Mouse (Mus musculus) monocyte, adult 5-6 weeks (primary cell): Measurements from ENCODE around the gene Tbx15. TPM values are rescaled to one million over a fixed set of nuclear protein-coding genes. Genes with fewer than 3 reads are reported as not detected.
"Not testable (repeated sequence)": the region's sequence is repeated elsewhere in the genome, so short reads cannot be mapped to it uniquely, and the experiment has no call there.

Source experiments
- ATAC-seq: fragments of 153-309, 156-312 bp; replicated peaks from 2 replicates; pipeline ENCODE4 v1.8.0; 2017; ENCODE audit warnings: mild to moderate bottlenecking; ENCODE audit not compliant: low TSS enrichment, insufficient number of reproducible peaks, severe bottlenecking, poor library complexity, low FRiP score
- total RNA-seq: library from RNA; stranded (forward); fragments of 200-1000, 200-491, 200-594 nt; gene quantifications from 3 replicates; pipeline ENCODE4 v1.2.3, GENCODE M21; 2017

Tbx15 gene
- total RNA-seq, 1 experiment from 2014 or later, result not detected

DNA sequence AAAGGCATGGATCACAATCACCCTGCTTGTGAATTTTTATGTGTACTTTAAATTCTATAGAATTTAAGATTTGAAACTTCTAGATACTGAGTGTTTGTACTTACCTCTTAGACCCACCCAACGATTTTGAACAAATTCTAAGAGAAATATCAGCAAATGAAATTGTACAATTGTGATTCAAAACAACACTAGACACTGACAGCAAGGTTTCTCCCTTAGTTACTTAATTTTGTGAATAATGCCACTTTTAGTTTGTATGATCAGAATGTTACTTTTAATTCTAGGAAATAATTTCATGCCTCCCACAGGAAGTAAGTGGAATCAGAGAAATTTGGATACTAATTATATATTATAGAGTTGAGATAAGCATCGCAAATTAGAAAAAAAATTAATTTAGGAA lies 20.2 kb downstream of the Tbx15 start:
- no peak for ATAC-seq

DNA sequence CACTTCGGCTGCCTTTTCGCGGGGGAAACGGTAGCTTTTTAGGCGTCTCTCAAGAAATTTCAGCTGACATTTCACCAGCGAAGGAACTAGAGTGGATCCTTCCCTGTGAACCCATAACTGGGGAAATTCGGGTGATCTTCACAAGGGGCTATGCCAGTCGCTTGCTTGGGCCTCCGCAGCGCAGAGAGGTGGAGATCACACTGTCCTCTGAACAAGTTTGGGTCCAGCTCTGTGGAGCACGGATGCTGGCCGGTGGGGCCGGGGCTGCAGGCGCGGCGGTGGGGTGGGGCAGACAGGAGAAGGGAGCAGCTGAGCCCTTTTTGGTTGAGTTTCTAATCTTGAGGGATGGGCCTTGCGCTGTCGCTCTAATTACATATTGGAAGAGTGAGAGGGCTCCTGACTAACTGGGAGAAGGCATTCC lies 21.2 kb downstream of the Tbx15 start:
- no peak for ATAC-seq

DNA sequence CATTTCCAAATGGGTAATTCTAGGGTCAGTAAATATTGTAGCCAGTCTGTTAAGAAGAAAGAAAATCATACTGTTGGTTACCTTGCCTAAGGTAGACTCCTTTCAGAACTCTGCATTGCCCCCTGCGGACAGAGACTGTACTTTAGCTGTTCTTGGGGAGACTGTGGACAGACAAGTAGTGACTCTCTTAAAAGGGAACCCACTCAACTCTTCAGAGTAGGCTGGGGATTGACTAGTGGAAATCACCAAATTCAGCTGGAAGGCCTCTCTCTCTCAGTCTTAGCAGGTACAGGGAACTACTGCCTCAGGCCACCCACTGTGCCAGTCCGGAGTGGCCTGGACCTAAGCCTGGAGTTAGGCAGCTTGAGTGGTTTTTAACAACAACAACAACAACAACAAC lies 21.8 kb downstream of the Tbx15 start:
- no peak for ATAC-seq

DNA sequence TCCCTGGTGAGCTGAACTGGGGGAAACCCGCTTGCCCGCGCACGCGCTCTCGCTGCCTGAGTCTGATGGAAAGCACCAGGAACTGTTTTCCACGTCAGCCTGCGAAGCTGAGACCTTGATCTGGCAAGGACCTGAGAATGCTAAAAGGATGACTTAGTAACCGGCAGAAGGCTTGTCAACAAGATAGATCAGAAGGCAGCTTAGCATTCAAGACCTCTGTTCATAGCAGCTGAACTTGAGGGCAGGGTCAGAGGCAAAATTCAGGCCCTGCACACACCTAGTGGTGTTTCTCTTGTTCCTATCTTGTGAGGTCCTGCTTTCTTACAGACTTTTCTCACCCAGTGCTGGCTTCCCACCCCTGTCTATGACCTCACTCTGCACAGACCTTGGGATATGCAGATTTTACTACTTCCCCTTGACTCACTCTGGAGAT lies 23.3 kb downstream of the Tbx15 start:
- ATAC-seq, result no peak

DNA sequence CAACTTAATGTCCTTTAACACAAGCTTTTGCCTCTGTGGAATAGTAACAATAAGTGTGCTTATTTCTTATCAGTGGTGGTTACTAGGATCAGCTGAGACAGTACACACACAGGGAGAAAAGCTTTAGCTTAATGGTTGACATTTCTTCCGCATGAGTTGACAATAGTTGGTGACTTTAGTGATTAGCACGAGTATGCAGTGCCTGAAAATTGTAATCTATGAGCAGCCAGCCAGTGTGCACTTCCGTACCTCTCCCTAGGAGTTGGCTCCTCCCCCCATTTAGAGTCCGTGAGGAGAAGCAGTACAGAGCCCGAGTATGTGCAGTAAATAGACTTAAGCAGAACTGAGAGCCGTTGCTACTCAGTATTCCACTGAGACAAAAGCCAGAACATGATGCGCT lies 24.5 kb downstream of the Tbx15 start:
- ATAC-seq, result no peak

DNA sequence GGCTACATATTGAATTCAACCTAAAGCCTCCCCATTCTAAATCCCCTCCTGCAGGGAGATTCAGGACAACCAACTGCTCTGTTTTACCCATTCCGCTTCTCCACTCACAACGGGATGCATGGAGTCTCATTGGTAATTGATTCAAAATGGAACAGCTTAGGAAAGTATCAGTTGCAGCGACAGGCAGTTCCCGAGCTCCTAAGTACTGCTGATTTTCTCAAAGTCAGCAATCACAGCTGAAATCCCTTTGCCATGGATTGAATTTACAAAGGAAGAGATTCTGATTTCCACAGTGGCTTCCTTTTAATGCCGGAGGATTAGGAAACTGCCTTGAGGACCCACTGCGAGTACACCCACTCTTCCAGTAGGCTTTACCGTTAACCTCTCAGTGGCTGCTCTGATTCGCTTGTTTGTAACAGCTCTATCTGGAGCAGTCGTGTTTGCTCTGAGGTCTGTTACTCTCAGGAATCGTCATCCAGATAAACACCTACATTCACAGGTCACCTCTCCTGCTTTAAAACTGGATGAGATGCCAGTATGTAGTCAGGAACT lies 26.6 kb downstream of the Tbx15 start:
- ATAC-seq, result no peak

DNA sequence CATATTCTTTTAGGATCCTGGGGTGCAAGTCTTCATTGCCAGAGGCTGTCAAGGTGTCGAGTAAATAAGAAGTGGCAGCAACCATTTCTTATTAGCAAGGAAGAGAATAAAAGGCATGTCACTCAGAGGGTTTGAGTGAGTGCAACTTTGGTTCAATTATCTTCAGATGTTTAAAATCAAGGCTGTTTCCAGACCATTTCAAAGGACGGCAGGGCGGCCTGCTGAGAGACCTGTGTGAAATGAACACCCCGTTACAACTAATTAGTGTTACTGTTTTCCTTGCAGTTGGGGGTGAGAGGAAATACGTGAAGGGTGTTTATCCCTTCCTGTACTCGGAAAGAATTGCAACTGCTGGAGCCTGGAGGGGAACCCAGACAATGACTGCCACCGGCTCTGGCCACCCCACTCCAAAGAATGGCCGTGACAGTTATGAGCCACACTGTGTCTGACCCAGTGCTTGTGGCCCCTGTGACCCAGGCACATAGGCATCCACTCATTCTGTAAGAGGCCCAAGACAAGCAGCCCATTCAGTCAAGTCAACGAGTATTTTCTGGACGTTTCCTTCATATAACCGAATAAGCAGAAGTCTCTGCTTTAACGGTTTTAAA lies 37.9 kb downstream of the Tbx15 start:
- ATAC-seq, result no peak

DNA sequence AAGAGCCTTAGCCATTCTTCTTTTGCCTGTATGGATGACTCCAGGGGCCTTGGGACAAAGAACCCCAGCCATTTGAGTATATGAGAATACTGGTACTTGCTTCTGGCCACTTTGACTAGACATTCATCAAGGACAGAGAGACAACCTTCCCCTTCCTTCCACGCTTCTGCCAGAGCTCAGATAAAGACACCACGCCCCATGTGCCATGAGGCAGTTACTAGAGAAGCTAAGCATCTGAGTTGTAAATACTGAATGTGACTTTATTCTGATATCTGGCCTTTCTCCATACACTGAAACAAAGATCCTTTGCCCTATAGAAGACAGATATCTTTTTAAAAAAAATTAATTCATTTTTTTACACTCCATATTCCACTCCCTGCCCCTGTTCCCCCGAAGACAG lies 39.5 kb downstream of the Tbx15 start:
- ATAC-seq, result no peak

DNA sequence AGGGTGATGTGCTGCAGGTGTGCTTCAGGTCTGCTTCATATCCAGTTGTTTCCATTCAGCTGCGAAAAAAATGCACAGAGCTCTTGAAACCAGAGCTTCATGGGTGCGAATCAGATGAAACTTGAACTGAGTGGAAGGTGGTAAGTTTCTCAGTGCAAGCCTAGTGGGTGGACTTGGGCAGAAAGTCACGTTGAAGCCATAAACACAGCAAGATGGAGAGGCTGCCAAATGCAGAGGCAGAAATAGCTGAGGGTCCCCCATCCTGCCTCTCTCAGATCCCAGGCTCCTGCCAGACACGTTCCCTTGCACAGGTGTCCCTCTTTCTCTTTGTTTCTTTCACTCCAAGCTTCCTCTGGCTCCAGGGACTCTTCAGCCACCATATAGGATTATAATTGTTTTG lies 41.3 kb downstream of the Tbx15 start:
- ATAC-seq, result no peak

DNA sequence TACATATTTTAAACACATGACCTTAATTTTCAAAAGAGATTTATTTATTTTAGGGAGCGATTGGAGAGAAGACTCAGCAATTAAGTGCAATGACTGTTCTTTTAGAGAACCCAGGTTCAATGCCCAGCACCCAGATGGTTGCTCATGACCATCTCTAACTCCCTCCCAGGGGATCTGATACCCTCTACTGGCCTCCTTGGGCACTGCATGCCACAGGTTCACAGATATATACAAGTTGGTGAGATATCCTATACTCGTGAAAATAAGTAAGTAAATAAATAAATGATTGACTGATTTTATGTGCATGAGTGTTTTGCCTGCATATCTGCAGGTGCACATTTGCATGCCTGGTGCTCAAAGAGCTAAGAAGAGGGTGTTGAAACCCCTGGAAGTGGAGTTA lies 48.1 kb downstream of the Tbx15 start:
- no peak for ATAC-seq

DNA sequence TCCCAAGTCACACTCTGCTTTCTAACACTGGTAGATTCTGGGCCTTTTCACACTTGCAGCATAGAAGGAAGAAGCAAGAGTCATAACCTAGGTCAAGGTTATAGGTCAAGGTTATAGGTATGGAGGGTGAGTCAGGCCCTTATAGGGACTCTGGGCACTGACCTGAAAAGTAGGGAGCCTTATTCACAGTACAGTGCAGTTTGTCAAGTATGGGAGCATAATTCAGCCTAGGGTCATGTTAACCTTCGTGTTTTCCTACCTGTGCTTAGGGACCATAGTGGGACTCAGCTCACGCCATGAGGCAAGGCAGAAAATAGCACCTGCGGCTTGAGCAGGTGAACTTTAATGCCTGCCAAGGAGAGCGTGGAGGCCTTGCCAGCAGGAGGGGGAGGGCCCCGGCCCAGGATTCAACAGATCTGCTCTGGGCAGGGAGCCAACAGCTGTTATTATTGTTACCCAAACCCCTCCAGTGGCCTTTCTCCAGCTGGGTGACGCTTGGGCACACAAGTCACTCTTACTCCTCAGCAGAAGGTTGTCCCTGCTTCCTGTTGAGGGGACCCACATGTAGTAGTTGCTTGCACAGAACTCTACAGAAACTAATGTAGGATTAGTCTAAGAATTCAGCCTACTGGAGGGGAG lies 50.0 kb downstream of the Tbx15 start:
- ATAC-seq, result no peak

DNA sequence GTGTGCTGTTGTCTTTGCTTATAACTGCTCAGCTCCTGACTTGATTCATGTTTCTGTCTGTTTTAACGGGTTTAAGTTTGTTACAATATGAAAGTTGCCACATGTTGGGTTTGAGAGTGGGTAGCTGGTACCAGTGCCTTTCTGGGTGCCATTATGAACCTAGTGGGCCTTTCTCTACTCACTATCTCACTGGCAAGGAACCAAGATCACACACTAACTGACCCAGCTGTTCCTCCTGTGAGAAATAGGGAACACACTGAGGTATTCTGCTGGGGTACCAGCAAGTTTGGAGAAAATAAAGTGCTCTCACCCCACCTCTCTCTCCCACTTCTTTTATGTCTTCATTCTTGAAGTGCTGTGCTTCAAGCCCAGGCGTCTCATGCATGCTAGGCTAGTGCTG lies 50.7 kb downstream of the Tbx15 start:
- no peak for ATAC-seq

DNA sequence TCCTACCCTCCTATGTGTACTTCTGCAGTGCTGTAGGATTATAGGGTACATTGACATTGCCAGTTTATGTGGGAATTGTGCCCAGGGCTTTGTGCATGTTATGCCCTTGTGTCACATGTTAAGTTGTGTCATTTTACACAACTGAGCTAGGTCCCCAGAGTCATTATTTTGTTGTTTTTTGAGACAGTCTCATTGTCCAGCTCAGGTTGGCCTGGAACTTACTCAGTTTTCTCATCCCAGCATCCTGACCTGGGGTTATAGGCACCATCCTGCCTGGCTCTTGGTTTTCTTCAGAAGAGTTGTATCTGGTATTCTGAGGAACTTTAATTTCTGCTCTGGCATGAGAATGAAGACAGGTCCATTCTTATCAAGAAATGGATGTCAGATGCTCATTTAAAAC lies 51.2 kb downstream of the Tbx15 start:
- no peak for ATAC-seq

DNA sequence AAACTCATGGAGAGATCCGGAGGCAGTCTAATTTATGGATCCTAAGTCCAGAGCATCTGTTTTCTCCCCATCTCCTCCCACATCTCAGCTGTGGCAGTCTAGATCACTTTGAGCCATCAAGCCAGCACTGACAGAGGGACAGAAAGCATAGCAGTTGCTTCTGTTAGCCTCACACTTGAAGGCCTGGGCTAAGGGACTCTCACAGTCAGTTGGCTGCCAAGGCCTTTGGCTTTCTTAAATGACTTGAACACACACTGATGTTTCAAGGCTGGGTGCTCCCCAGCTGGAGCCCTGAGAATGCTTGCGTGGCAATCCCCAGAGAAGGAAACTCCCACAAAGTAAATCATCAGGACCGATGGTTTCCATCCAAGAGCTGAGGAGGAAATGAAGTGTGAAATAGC lies 52.4 kb downstream of the Tbx15 start:
- ATAC-seq, result no peak

DNA sequence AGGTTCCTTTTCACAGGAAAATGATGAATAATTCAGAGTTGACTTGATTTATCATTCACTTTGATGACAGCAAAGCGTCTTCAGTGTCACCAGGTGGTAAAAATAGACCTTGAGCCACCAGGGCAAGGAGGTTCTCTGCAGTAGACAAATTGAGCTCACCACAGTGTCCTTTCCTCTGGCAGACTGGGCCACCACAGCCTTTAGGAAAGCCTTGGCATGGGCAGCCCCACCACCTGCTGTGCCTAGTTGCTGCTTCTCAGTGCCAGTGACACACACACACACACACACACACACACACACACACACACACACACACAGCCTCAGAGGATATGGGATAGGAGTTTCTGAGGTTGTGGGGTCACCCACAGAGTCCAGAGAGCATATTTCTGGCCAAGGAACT lies 54.0 kb downstream of the Tbx15 start:
- ATAC-seq, result not testable (repeated sequence)

DNA sequence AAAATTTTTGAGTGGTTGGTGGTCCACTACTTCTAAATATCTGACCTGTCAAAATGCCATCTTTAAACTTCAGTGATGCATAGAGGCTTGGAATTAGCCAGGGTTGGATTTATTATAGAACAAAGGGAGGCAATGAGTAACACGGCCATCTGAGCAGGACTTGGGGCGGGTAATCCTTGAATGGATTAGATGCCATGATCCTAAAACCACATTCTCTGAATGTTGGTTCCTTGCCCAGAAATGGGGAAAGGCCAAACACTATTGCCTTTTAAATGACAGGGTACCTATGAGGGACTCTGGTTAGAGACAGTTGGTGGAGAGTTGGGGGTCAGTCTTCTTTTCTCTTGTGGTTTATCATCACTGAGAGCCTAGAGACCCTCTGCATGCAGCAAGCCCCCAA lies 55.1 kb downstream of the Tbx15 start:
- no peak for ATAC-seq

DNA sequence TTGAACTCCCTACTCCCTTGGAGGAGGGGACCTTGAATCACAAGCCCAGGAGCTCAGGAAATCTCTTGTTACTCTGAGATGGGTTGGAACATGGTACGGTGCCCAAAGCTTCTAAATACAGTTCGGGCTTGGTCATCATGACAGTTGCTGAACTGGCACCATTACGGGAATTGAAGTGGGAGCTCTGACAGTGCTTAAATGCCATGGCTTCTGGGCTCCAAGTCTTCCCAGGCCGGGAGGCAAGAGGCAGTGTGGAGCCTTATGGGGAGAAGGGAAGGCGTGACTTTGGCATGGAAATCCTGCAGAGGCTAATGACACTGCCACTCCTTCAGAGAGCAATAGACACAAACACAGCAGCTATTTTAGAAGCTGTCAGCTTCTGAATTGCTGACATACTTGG lies 56.0 kb downstream of the Tbx15 start:
- ATAC-seq, result no peak

DNA sequence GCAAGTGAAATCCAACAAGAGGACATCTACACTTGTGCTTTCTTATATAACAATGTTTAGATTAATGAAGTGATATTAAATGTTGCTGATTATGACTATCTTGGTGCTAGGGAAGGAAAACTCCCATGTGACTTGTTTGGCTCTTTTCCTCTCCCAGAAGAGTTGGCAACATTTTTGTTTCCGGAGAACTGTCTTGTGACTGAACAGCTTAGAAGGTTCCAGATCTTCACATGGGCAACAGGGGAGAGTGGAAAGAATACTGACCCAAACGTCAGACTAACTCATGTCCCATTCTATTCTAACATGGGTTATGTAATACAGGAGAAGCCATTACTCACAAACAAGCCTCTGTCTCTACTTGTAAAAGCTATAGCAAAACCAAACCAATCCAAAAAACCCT lies 60.7 kb downstream of the Tbx15 start:
- ATAC-seq, result no peak

DNA sequence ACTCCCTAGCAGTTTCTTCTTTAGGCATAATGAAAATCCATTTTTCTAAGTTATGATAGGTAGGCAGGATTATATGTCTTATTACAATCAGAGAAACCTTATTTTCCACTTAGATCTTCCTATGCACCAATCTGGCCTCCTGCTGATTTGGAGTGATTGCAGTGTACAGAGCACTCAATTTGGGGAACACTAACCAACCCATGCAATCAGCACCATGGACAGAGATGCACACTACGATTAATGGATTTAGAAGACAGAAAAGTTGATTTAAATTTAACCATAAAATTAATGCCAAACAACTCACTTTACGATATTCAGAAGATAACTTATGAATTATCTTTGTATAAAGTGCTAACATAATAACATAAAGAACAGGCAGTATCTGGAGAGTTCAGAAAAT lies 70.7 kb downstream of the Tbx15 start:
- ATAC-seq, result no peak

DNA sequence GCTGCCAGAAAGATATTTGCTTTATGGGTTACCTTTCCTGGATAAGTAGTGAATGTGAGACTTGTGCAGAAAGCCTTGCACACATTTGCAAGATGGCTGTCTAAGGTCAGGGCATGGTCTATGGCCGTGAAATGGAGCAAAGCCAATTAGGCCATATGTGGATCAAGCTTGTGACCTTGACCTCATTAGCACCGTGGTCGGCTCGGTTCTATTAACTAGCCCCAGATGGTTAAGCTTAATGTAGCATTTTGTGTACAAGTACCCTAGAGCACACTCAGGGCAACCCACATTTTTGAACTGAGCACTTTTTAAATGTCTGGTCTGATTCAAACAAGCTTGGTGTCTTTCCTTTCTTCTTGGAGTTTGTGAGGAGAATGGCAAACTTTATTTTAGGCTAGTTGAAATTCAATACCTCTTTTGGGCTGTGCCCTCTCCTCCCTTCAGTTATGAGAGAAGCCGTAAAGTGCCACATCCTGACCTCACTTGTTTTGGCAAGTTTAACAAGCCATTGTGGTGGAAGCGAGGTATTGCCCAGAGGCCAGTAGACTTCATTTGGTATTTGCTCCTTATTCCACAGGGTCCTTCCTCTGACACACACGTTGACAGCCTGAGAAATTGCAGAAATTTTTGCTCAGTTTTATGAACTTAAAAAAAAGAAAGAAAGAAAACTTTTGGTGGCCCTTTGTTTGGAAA lies 71.9 kb downstream of the Tbx15 start:
- no peak for ATAC-seq
